Mouse (Mus musculus) E14TG2a.4 (cell line): ENCODE results near the gene Gcnt2.

ENCODE experiments used
- CTCF ChIP-seq: conservative IDR thresholded peaks from 2 replicates; pipeline ENCODE4 v1.5.1; 2014; ENCODE audit warnings: low read length
- NANOG ChIP-seq: IDR thresholded peaks from 2 replicates; pipeline ENCODE4 v1.6.1; 2014; ENCODE audit warnings: borderline replicate concordance, low read length, mixed read lengths
- POU5F1 ChIP-seq: IDR thresholded peaks from 2 replicates; pipeline ENCODE4 v1.6.1; 2014; ENCODE audit warnings: low read length, borderline replicate concordance

- TF ChIP-seq CTCF: no peak
- no peak for TF ChIP-seq NANOG
- no peak for TF ChIP-seq POU5F1
These were observed 3.5 kb downstream of the Gcnt2 start for GRCm38 (mm10) chr13:40863006-40863405.
